Mouse (Mus musculus) hindbrain, postnatal 0 days (tissue): Measurements from ENCODE around the gene Bfar. TPM values are rescaled to one million over a fixed set of nuclear protein-coding genes. Genes with fewer than 3 reads are reported as not detected.

ENCODE experiments used
- ATAC-seq: fragments of 200-750 bp; cut with Nextera tagmentation; 2 replicates; pipeline ENCODE4 v1.8.0; 2017; ENCODE audit warnings: mild to moderate bottlenecking, moderate TSS enrichment, moderate library complexity
- DNase-seq: peaks from one replicate; pipeline ENCODE4 v3.0.0-alpha.2; 2015; ENCODE audit warnings: low spot score
- H3K27ac ChIP-seq: fragments of 300-500 bp; sonication (generic); 2 replicates; pipeline ENCODE4 v1.5.1; 2014; ENCODE audit warnings: mild to moderate bottlenecking
- H3K27me3 ChIP-seq: fragments of 300-500 bp; sonication (generic); 2 replicates; pipeline ENCODE4 v1.6.1; 2014; ENCODE audit warnings: low read length, mixed read lengths; ENCODE audit not compliant: insufficient read depth
- H3K36me3 ChIP-seq: fragments of 300-500 bp; sonication (generic); 2 replicates; pipeline ENCODE4 v1.6.1; 2014; ENCODE audit warnings: low read length, mixed read lengths; ENCODE audit not compliant: insufficient read depth
- H3K4me1 ChIP-seq: fragments of 300-500 bp; sonication (generic); 2 replicates; pipeline ENCODE4 v1.6.1; 2014; ENCODE audit warnings: antibody characterized with exemption, low read length, mixed read lengths; ENCODE audit not compliant: insufficient read depth
- H3K4me2 ChIP-seq: fragments of 300-500 bp; sonication (generic); 2 replicates; pipeline ENCODE4 v1.6.1; 2014; ENCODE audit warnings: low read depth, mild to moderate bottlenecking, low read length, moderate library complexity, mixed read lengths
- H3K4me3 ChIP-seq: fragments of 300-500 bp; sonication (generic); 2 replicates; pipeline ENCODE4 v1.5.1; 2014; ENCODE audit warnings: low read length
- H3K9ac ChIP-seq: fragments of 300-500 bp; sonication (generic); replicated peaks from 2 replicates; pipeline ENCODE4 v1.6.1; 2014; ENCODE audit warnings: mild to moderate bottlenecking, low read length, moderate library complexity, mixed read lengths
- H3K9me3 ChIP-seq: fragments of 300-500 bp; sonication (generic); 2 replicates; pipeline ENCODE4 v1.6.1; 2016; ENCODE audit warnings: low read length, mixed read lengths
- CTCF ChIP-seq: IDR thresholded peaks from 2 replicates; pipeline ENCODE4 v1.5.1; 2016; ENCODE audit warnings: antibody characterized with exemption, control low read depth, low read depth
- WGBS: fragments of 180-500 bp; shearing (Covaris S2); extraction: QIAGEN DNeasy Blood & Tissue Kit; methylation state at CpG from one replicate; pipeline ENCODE4 v1.1.7; 2014; 5-methylcytosine and 5-hydroxymethylcytosine counted together
- polyA plus RNA-seq: library from polyadenylated mRNA; unstranded; fragments of >200 nt; fragmentation: Nextera tagmentation; extraction: Ambion mirVana; gene quantifications from 2 replicates; pipeline ENCODE4 v1.2.1, GENCODE M21; 2015
- total RNA-seq: library from RNA; depleted of rRNA; stranded (reverse); fragments of >200 nt; gene quantifications from 2 replicates; pipeline ENCODE4 v1.2.3, GENCODE M21; 2014; rRNA removed

The Bfar gene
- total and polyA plus RNA-seq, 2 experiments from 2014 or later = 38.9 to 40.5 TPM

DNA sequence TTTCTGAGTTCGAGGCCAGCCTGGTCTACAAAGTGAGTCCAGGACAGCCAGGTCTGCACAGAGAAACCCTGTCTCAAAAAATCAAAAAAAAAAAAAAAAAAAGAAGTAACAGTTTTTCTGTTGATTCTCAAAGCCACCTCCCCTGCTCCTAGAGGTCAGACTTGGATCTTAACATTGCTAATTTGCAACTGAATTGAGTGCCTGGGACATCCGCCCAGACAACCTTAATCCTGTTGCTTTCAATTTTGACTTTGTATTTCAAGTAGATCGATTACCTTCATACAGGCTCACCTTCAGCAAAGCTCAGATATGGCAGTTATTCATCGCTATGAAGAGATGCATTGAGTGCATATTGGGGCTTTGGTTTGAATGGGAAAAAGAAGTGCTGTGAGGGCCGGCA is 77.6 kb downstream of the Bfar start:
- Histone ChIP-seq H3K4me1 (no peaks in the 10 kb centered on the region), H3K9ac (no peak overlapping the region), H3K36me3 (no peaks in the 10 kb centered on the region), H3K27me3 (no peaks in the 10 kb centered on the region), H3K9me3 (no peaks in the 10 kb centered on the region), H3K4me3 (no peak overlapping the region), H3K27ac (no peak overlapping the region), H3K4me2 (no peak overlapping the region)
- no peak for ATAC-seq
- WGBS = 43% methylated on average over 5 of the region's 5 CpGs
- TF ChIP-seq CTCF = no peak
- no peak for DNase-seq

DNA sequence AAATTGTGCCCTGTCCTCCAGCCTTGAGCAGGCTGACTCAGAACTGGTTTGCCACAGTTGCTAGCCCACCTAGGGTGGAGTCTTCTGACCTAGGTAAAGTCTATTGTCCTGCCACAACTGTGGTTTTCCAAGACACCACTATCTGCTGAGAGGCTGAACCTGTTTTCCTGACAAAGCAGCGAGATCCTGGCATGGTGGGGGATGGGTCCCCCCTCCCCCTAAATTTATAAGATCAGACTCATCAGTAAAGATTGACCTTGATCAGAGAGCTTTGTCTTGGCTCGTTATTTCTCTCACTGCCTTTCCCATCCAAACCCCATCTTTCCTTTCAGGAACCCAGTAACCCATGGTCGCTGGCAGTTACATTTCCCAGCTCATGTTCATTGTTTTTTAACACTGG is 78.3 kb downstream of the Bfar start:
- Histone ChIP-seq H3K27me3 (no peaks in the 10 kb centered on the region), H3K9ac (no peak overlapping the region), H3K36me3 (no peaks in the 10 kb centered on the region), H3K4me2 (no peak overlapping the region), H3K4me3 (no peak overlapping the region), H3K27ac (no peak overlapping the region), H3K9me3 (no peaks in the 10 kb centered on the region), H3K4me1 (peaks cover 2% of the 10 kb centered on the region; the same call in 1 of the 2 replicates)
- DNase-seq (no peak), ATAC-seq (no peak)
- 57% methylated on average over 3 of the region's 3 CpGs for WGBS
- no peak for TF ChIP-seq CTCF

DNA sequence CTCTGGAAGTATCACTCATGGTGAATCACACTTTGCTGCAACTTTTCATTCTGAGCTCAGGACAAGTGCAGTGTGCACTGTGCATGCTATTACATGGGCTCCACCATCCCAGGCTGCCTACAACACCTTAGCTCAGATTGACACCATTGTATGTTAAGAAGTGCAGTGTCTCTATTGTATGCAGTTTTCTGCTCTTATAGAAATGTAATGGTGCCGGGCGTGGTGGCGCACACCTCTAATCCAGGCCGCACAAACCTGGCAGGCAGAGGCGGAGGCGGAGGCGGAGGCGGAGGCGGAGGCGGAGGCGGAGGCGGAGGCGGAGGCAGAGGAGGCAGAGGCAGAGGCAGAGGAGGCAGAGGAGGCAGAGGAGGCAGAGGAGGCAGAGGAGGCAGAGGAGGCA is 79.0 kb downstream of the Bfar start:
- no peak overlapping the region for H3K4me3 ChIP-seq
- no peak overlapping the region for H3K9ac ChIP-seq
- H3K9me3 ChIP-seq = no peaks in the 10 kb centered on the region
- H3K27ac ChIP-seq = no peak overlapping the region
- H3K4me1 ChIP-seq = peaks cover 4% of the 10 kb centered on the region; the same call in 1 of the 2 replicates
- ATAC-seq (no peak), DNase-seq (no peak)
- no peak for TF ChIP-seq CTCF
- H3K36me3 ChIP-seq = no peaks in the 10 kb centered on the region
- 96% methylated on average over 13 of the region's 13 CpGs for WGBS
- H3K27me3 ChIP-seq = no peaks in the 10 kb centered on the region
- no peak overlapping the region for H3K4me2 ChIP-seq

Other genes starting within 250 kb of the Bfar start
- gene Parn, start 3.7 kb upstream of the Bfar start, total RNA-seq = 13.2 and 13.3 TPM in 2 replicates
- 31.1 and 32.1 TPM in 2 replicates for gene Parn, start 3.7 kb upstream of the Bfar start, polyA plus RNA-seq
- 2.3 and 4.8 TPM in 2 replicates for gene 3110001I22Rik, start 71 bp downstream of the Bfar start, total RNA-seq
- gene 3110001I22Rik, start 71 bp downstream of the Bfar start, polyA plus RNA-seq = 4.0 and 4.3 TPM in 2 replicates
- gene Pla2g10, start 59.1 kb downstream of the Bfar start, total RNA-seq = not detected in 2 replicates
- 0.19 TPM in 1 of 2 replicates, not detected in the other for gene Pla2g10, start 59.1 kb downstream of the Bfar start, polyA plus RNA-seq
- 73.5 and 83.8 TPM in 2 replicates for gene Rrn3, start 108.8 kb downstream of the Bfar start, total RNA-seq
- 74.7 and 77.2 TPM in 2 replicates for gene Rrn3, start 108.8 kb downstream of the Bfar start, polyA plus RNA-seq
- 138 and 171 TPM in 2 replicates for gene Ntan1, start 147.0 kb downstream of the Bfar start, total RNA-seq
- 234 and 243 TPM in 2 replicates for gene Ntan1, start 147.0 kb downstream of the Bfar start, polyA plus RNA-seq
- 75.2 and 89.1 TPM in 2 replicates for gene Pdxdc1, start 231.3 kb downstream of the Bfar start, total RNA-seq
- 58.2 and 64.2 TPM in 2 replicates for gene Pdxdc1, start 231.3 kb downstream of the Bfar start, polyA plus RNA-seq
- 48.6 and 71.1 TPM in 2 replicates for gene Mpv17l, start 231.3 kb downstream of the Bfar start, total RNA-seq
- 46.4 and 48.4 TPM in 2 replicates for gene Mpv17l, start 231.3 kb downstream of the Bfar start, polyA plus RNA-seq